Mouse (Mus musculus) MEL (cell line): ENCODE results near the gene Rsad1.

Experiments
- CHD2 ChIP-seq: IDR thresholded peaks from 2 replicates; pipeline ENCODE4 v1.6.1; 2011; ENCODE audit warnings: low read length, improper control_type of control experiment
- CTCF ChIP-seq, 3 experiments: IDR thresholded peaks in 2 of 3; conservative IDR thresholded peaks in 1 of 3; 2 replicates each; pipeline ENCODE4 v1.5.1; 2011 to 2012; ENCODE audit warnings: low read length in 3 of 3, low read depth in 2 of 3, mild to moderate bottlenecking in 2 of 3, improper control_type of control experiment in 1 of 3, inconsistent platforms in 1 of 3, mixed read lengths in 1 of 3, moderate library complexity in 1 of 3; ENCODE audit not compliant: control insufficient read depth in 1 of 3, insufficient read depth in 1 of 3, poor library complexity in 1 of 3, severe bottlenecking in 1 of 3
- ETS1 ChIP-seq: IDR thresholded peaks from 2 replicates; pipeline ENCODE4 v1.6.1; 2012; ENCODE audit warnings: low read depth, mild to moderate bottlenecking, inconsistent platforms, low read length, improper control_type of control experiment, moderate library complexity
- HCFC1 ChIP-seq: IDR thresholded peaks from 2 replicates; pipeline ENCODE4 v1.6.1; 2012; ENCODE audit warnings: low read depth, mild to moderate bottlenecking, inconsistent platforms, low read length, improper control_type of control experiment, moderate library complexity
- MAX ChIP-seq: IDR thresholded peaks from 2 replicates; pipeline ENCODE4 v1.6.1; 2011; ENCODE audit warnings: low read length, improper control_type of control experiment
- MAZ ChIP-seq: IDR thresholded peaks from 2 replicates; pipeline ENCODE4 v1.6.1; 2012; ENCODE audit warnings: low read depth, mild to moderate bottlenecking, inconsistent platforms, low read length, improper control_type of control experiment
- POLR2A ChIP-seq, 2 experiments: IDR thresholded peaks; 2 replicates each; pipeline ENCODE4 v1.6.1; 2011 to 2012; ENCODE audit warnings: low read length in 2 of 2, mild to moderate bottlenecking in 2 of 2, control low read depth in 1 of 2, improper control_type of control experiment in 1 of 2, low read depth in 1 of 2, moderate library complexity in 1 of 2; ENCODE audit not compliant: control insufficient read depth in 1 of 2, insufficient read depth in 1 of 2, poor library complexity in 1 of 2
- SIN3A ChIP-seq: IDR thresholded peaks from 2 replicates; pipeline ENCODE4 v1.6.1; 2012; ENCODE audit warnings: low read length, improper control_type of control experiment, inconsistent platforms
- TAL1 ChIP-seq: IDR thresholded peaks from 2 replicates; pipeline ENCODE4 v1.6.1; 2012; ENCODE audit warnings: mild to moderate bottlenecking, inconsistent platforms, low read length, moderate library complexity, mixed read lengths
- UBTF ChIP-seq: IDR thresholded peaks from 2 replicates; pipeline ENCODE4 v1.6.1; 2012; ENCODE audit warnings: low read depth, mild to moderate bottlenecking, inconsistent platforms, low read length, improper control_type of control experiment, moderate library complexity, borderline replicate concordance; ENCODE audit not compliant: insufficient read depth
- USF2 ChIP-seq, 2 experiments: IDR thresholded peaks; 2 replicates each; pipeline ENCODE4 v1.6.1; 2011 to 2012; ENCODE audit warnings: improper control_type of control experiment in 2 of 2, low read length in 2 of 2, borderline replicate concordance in 1 of 2, inconsistent platforms in 1 of 2, low read depth in 1 of 2, mild to moderate bottlenecking in 1 of 2; ENCODE audit not compliant: insufficient read depth in 1 of 2
- ZC3H11A ChIP-seq: IDR thresholded peaks from 2 replicates; pipeline ENCODE4 v1.6.1; 2012; ENCODE audit warnings: low read depth, mild to moderate bottlenecking, inconsistent platforms, low read length, improper control_type of control experiment

- TF ChIP-seq POLR2A (IDR thresholded peaks at IDR 0.05; ENCODE audit: control insufficient read depth in 1 of 2, insufficient read depth in 1 of 2, low read depth in 1 of 2, low read length in 2 of 2, poor library complexity in 1 of 2) (no peak), TAL1 (no peak), HCFC1 (no peak), CTCF (IDR thresholded peaks at IDR 0.05 in 2 of 3, conservative IDR thresholded peaks at IDR 0.05 in 1 of 3; ENCODE audit: control insufficient read depth in 1 of 3, insufficient read depth in 1 of 3, low read depth in 2 of 3, low read length in 3 of 3, poor library complexity in 1 of 3, severe bottlenecking in 1 of 3) (no peak), USF2 (IDR thresholded peaks at IDR 0.05; ENCODE audit: borderline replicate concordance in 1 of 2, insufficient read depth in 1 of 2, low read depth in 1 of 2, low read length in 2 of 2) (no peak), MAX (no peak), ZC3H11A (no peak), MAZ (no peak), ETS1 (no peak), CHD2 (no peak), UBTF (no peak), SIN3A (no peak)
Measured at GRCm38 (mm10) chr11:94571850-94572249, 22.8 kb upstream of the Rsad1 start.
